Mouse (Mus musculus) lung, postnatal 0 days (tissue): ENCODE measurements around the gene Ggn.

ENCODE experiments used
- CTCF ChIP-seq: IDR thresholded peaks from 2 replicates; pipeline ENCODE4 v1.5.1; 2016; ENCODE audit warnings: antibody characterized with exemption, mild to moderate bottlenecking
- EP300 ChIP-seq: IDR thresholded peaks from 2 replicates; pipeline ENCODE4 v1.6.1; 2016; ENCODE audit warnings: antibody characterized with exemption, mild to moderate bottlenecking, control low read depth

DNA sequence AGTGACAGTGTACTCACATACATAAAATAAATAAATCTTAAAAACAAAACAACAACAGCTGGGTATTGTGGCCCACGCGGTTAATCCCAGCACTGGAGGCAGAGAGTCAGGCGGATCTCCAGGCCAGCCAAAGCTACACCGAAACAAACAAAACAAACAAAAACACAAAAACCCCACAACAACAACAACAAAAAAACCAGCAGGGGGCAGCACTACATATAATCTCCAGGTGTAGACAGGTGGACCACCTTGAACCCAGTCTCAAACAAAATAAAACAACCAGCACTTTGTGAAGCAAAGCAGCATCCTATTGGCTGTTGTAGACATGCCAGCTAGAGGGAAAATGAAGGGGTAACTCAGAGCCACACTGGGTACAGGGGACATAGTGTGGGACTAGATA, 8.1 kb downstream of the Ggn start:
- peak; percentile 35 for TF ChIP-seq CTCF
- no peak for TF ChIP-seq EP300
